Mouse (Mus musculus) naive thymus-derived CD4-positive, alpha-beta T cell, adult 5 months (primary cell): ENCODE measurements around the gene Fermt2. TPM values are rescaled to one million over a fixed set of nuclear protein-coding genes. Genes with fewer than 3 reads are reported as not detected.

ENCODE experiments used
- polyA plus RNA-seq: library from polyadenylated mRNA; unstranded; fragments of 100-300 nt; shearing (Covaris generic); gene quantifications from one replicate; pipeline ENCODE4 v1.2.1, GENCODE M21; 2017

Gene Fermt2
- not detected for polyA plus RNA-seq

GRCm38 (mm10) chr14:45529411-45530363 is at the start of gene Fermt2:
Gene Fermt2, minus strand, starts transcription at chr14:45530118.

Other genes starting within 250 kb of the Fermt2 start
- 61.7 TPM for gene Ero1l, start 211.3 kb downstream of the Fermt2 start, polyA plus RNA-seq
- gene Psmc6, start 200.3 kb downstream of the Fermt2 start, polyA plus RNA-seq = 117 TPM
- 9.6 TPM for gene Styx, start 179.0 kb downstream of the Fermt2 start, polyA plus RNA-seq
- 41.2 TPM for gene Gnpnat1, start 125.2 kb downstream of the Fermt2 start, polyA plus RNA-seq
- 34.7 TPM for gene Ddhd1, start 128.0 kb upstream of the Fermt2 start, polyA plus RNA-seq